In genomic region chr2:60978538-60979313, GRCm38 (mm10) we compare ENCODE assay signal across 10 mouse cellular contexts. TPM values are rescaled to one million over a fixed set of nuclear protein-coding genes. Genes with fewer than 3 reads are reported as not detected.
DNase-seq lines count a peak whose midpoint lies in the region; ATAC-seq lines count a peak whose summit lies in the region.
"Had no signal": no experiment of that assay in that cellular context is flagged by ENCODE, and none has a peak within 500 bp of the region (broad histone marks: within the 10 kb centered on the region; RNA-seq: fewer than 3 reads in every experiment).

No protein-coding gene starts in this region.

- ATAC-seq in forebrain, embryonic 13.5 days, result peak; percentile 33; the same call in 1 of the 2 replicates
- no peak for ATAC-seq in forebrain, embryonic 16.5 days
- no peak for ATAC-seq in embryonic facial prominence, embryonic 14.5 days (ENCODE audit: low read depth)
- no peak for ATAC-seq in kidney, embryonic 14.5 days (ENCODE audit: low FRiP score, low TSS enrichment)

- DNase-seq in embryonic facial prominence, embryonic 14.5 days (ENCODE audit: low spot score), result peak; percentile 63
- peak; percentile 95 for DNase-seq in lung, postnatal 36 days
- no peak for DNase-seq in cerebellum, postnatal 25 days
- no peak for DNase-seq in right cerebral cortex, postnatal 14 days
- DNase-seq in ovary, postnatal 14 days (ENCODE audit: low spot score), result no peak

- peaks cover 6% of the 10 kb centered on the region; the same call in 1 of the 2 replicates for H3K4me1 ChIP-seq in forebrain, embryonic 13.5 days
- H3K4me1 ChIP-seq in forebrain, embryonic 16.5 days (replicated peaks; ENCODE audit: control insufficient read depth, insufficient read depth, low read length), result no peaks in the 10 kb centered on the region
- H3K4me1 ChIP-seq in embryonic facial prominence, embryonic 14.5 days (ENCODE audit: control insufficient read depth, insufficient read depth, low read length), result 0 out of 2 replicates have a peak, but pooled peaks cover 3% of the 10 kb centered on the region
- no peaks in the 10 kb centered on the region for H3K4me1 ChIP-seq in kidney, embryonic 14.5 days (ENCODE audit: control insufficient read depth, insufficient read depth, low read length)

- H3K27ac ChIP-seq in forebrain, embryonic 13.5 days, result no peak overlapping the region
- H3K27ac ChIP-seq in forebrain, embryonic 16.5 days (ENCODE audit: low read length), result no peak overlapping the region
- H3K27ac ChIP-seq in embryonic facial prominence, embryonic 14.5 days (replicated peaks; ENCODE audit: low read depth, low read length), result peak overlapping the region; percentile 44; the same call in 1 of the 2 replicates
- H3K27ac ChIP-seq in kidney, embryonic 14.5 days (ENCODE audit: low read depth, low read length), result peak overlapping the region; percentile 11; the same call in 1 of the 2 replicates

- WGBS in forebrain, embryonic 13.5 days, result 39% methylated on average over 4 of the region's 4 CpGs
- WGBS in forebrain, embryonic 16.5 days, result 15% methylated on average over 4 of the region's 4 CpGs
- WGBS in embryonic facial prominence, embryonic 14.5 days, result 46% methylated on average over 4 of the region's 4 CpGs
- 43% methylated on average over 4 of the region's 4 CpGs for WGBS in kidney, embryonic 14.5 days

- H3K4me3 ChIP-seq in forebrain, embryonic 13.5 days, result no peak overlapping the region
- H3K4me3 ChIP-seq in forebrain, embryonic 16.5 days (replicated peaks; ENCODE audit: low read length), result no peak overlapping the region
- no peak overlapping the region for H3K4me3 ChIP-seq in embryonic facial prominence, embryonic 14.5 days (ENCODE audit: low read depth, low read length)
- no peak overlapping the region for H3K4me3 ChIP-seq in kidney, embryonic 14.5 days (ENCODE audit: low read length)
- H3K4me3 ChIP-seq: megakaryocyte, embryonic 14.5 days had no signal

- no peaks in the 10 kb centered on the region for H3K36me3 ChIP-seq in forebrain, embryonic 13.5 days (ENCODE audit: poor library complexity, severe bottlenecking)
- H3K36me3 ChIP-seq in forebrain, embryonic 16.5 days (ENCODE audit: control insufficient read depth, insufficient read depth), result no peaks in the 10 kb centered on the region
- H3K36me3 ChIP-seq in embryonic facial prominence, embryonic 14.5 days (ENCODE audit: control insufficient read depth, insufficient read depth, low read length), result no peaks in the 10 kb centered on the region
- H3K36me3 ChIP-seq in kidney, embryonic 14.5 days (ENCODE audit: control insufficient read depth, insufficient read depth, low read length), result no peaks in the 10 kb centered on the region

- H3K9me3 ChIP-seq in forebrain, embryonic 13.5 days (replicated peaks), result no peaks in the 10 kb centered on the region
- no peaks in the 10 kb centered on the region for H3K9me3 ChIP-seq in forebrain, embryonic 16.5 days (ENCODE audit: control insufficient read depth, low read length)
- H3K9me3 ChIP-seq in embryonic facial prominence, embryonic 14.5 days (ENCODE audit: control insufficient read depth, low read length), result no peaks in the 10 kb centered on the region
- H3K9me3 ChIP-seq in kidney, embryonic 14.5 days (ENCODE audit: control insufficient read depth, low read length), result no peaks in the 10 kb centered on the region

- H3K27me3 ChIP-seq in forebrain, embryonic 13.5 days, result no peaks in the 10 kb centered on the region
- no peaks in the 10 kb centered on the region for H3K27me3 ChIP-seq in forebrain, embryonic 16.5 days (replicated peaks; ENCODE audit: control insufficient read depth, insufficient read depth, low read length)
- H3K27me3 ChIP-seq in embryonic facial prominence, embryonic 14.5 days (replicated peaks; ENCODE audit: control insufficient read depth, insufficient read depth, low read length), result no peaks in the 10 kb centered on the region
- H3K27me3 ChIP-seq in kidney, embryonic 14.5 days (ENCODE audit: control insufficient read depth, insufficient read depth, low read length), result no peaks in the 10 kb centered on the region
- H3K27me3 ChIP-seq: CH12.LX had no signal

- H3K4me2 ChIP-seq in forebrain, embryonic 13.5 days, result no peak overlapping the region
- no peak overlapping the region for H3K4me2 ChIP-seq in forebrain, embryonic 16.5 days (ENCODE audit: low read length)
- no peak overlapping the region for H3K4me2 ChIP-seq in embryonic facial prominence, embryonic 14.5 days (ENCODE audit: low read depth, low read length)
- H3K4me2 ChIP-seq in kidney, embryonic 14.5 days (replicated peaks; ENCODE audit: low read depth, low read length), result no peak overlapping the region

- H3K9ac ChIP-seq in forebrain, embryonic 13.5 days, result no peak overlapping the region
- no peak overlapping the region for H3K9ac ChIP-seq in forebrain, embryonic 16.5 days (replicated peaks; ENCODE audit: low read depth, low read length)
- no peak overlapping the region for H3K9ac ChIP-seq in embryonic facial prominence, embryonic 14.5 days (ENCODE audit: low read depth, low read length)
- no peak overlapping the region for H3K9ac ChIP-seq in kidney, embryonic 14.5 days (ENCODE audit: low read depth, low read length)

RNA-seq across cellular contexts. Expression of gene Rbms1, which starts 15.7 kb away (rescaled TPM):
- 14.2 and 14.5 TPM in 2 replicates for polyA plus RNA-seq in forebrain, embryonic 13.5 days (2015; fragmentation: Nextera tagmentation; extraction: Ambion mirVana)
- 23.7 and 23.8 TPM in 2 replicates for polyA plus RNA-seq in forebrain, embryonic 16.5 days (2015; fragmentation: Nextera tagmentation; extraction: Ambion mirVana)
- 101 and 116 TPM in 2 replicates for polyA plus RNA-seq in embryonic facial prominence, embryonic 14.5 days (2014; fragmentation: Nextera tagmentation; extraction: Ambion mirVana)
- polyA plus RNA-seq in kidney, embryonic 14.5 days (2014; fragmentation: Nextera tagmentation; extraction: Ambion mirVana), result 107 and 115 TPM in 2 replicates

Comparison
In these comparisons a context has a peak if more than half of its experiments do, and no peak if none do; other contexts are left out.
1. H3K27ac ChIP-seq: peak in embryonic facial prominence, embryonic 14.5 days (single experiment) and kidney, embryonic 14.5 days (single experiment); none in forebrain, embryonic 13.5 days (single experiment) and forebrain, embryonic 16.5 days (single experiment).
2. DNase-seq: peak in embryonic facial prominence, embryonic 14.5 days (single experiment) and lung, postnatal 36 days (single experiment); none in cerebellum, postnatal 25 days (0 of 2), right cerebral cortex, postnatal 14 days (single experiment) and ovary, postnatal 14 days (single experiment).